Mouse (Mus musculus): ENCODE data around the gene Gtsf1l.
A peak's percentile ranks its signal among the peaks of the same experiment; 100 is the strongest.

Gtsf1l gene

GRCm38 (mm10) chr2:163051691-163052090 lies 36.0 kb downstream of the Gtsf1l start:
- no peak for DNase-seq (ENCODE audit: low spot score in 2 of 2)

- no peak for DNase-seq (ENCODE audit: low spot score in 2 of 2)
Measured at GRCm38 (mm10) chr2:163049116-163049515, 38.5 kb downstream of the Gtsf1l start.

- peak; percentile 75 to 84 for DNase-seq (ENCODE audit: low spot score in 2 of 2)
Measured at GRCm38 (mm10) chr2:163048125-163048524, 39.5 kb downstream of the Gtsf1l start.

GRCm38 (mm10) chr2:163039940-163040339 lies 47.7 kb downstream of the Gtsf1l start:
- no peak for DNase-seq (ENCODE audit: low spot score in 2 of 2)

All from right cerebral cortex, postnatal 10 days (tissue).